Mouse (Mus musculus) myocyte (in vitro differentiated cells): ENCODE measurements around the gene Adamtsl2.

Experiments
- CEBPB ChIP-seq: IDR thresholded peaks from 2 replicates; pipeline ENCODE4 v1.6.1; 2011; ENCODE audit warnings: mild to moderate bottlenecking, moderate library complexity; ENCODE audit not compliant: poor library complexity, insufficient read depth, severe bottlenecking
- E2F4 ChIP-seq: IDR thresholded peaks from one replicate; pipeline ENCODE4 v1.6.1; 2011; ENCODE audit warnings: mild to moderate bottlenecking, control low read depth, moderate library complexity; ENCODE audit not compliant: insufficient read depth
- MAX ChIP-seq: IDR thresholded peaks from one replicate; pipeline ENCODE4 v1.6.1; 2011; ENCODE audit warnings: low read depth, mild to moderate bottlenecking, control low read depth
- MYOD1 ChIP-seq, 3 experiments: IDR thresholded peaks; one replicate each; pipeline ENCODE4 v1.6.1; 2011; ENCODE audit warnings: control low read depth in 2 of 3, low read depth in 2 of 3, mild to moderate bottlenecking in 2 of 3, moderate library complexity in 1 of 3; ENCODE audit not compliant: insufficient read length in 2 of 3, control insufficient read depth in 1 of 3
- MYOG ChIP-seq, 3 experiments: IDR thresholded peaks; one replicate each; pipeline ENCODE4 v1.6.1; 2011; ENCODE audit warnings: control low read depth in 2 of 3, low read depth in 2 of 3, mild to moderate bottlenecking in 2 of 3; ENCODE audit not compliant: insufficient read length in 2 of 3, control insufficient read depth in 1 of 3, insufficient read depth in 1 of 3
- POLR2A ChIP-seq: IDR thresholded peaks from one replicate; pipeline ENCODE4 v1.6.1; 2011; ENCODE audit warnings: low read depth, mild to moderate bottlenecking, control low read depth, moderate library complexity; ENCODE audit not compliant: insufficient read length
- POLR2AphosphoS2 ChIP-seq: IDR thresholded peaks from one replicate; pipeline ENCODE4 v1.6.1; 2011; ENCODE audit warnings: low read depth, control low read depth; ENCODE audit not compliant: insufficient read length
- TCF3 ChIP-seq: IDR thresholded peaks from one replicate; pipeline ENCODE4 v1.6.1; 2011; ENCODE audit warnings: low read depth, control low read depth; ENCODE audit not compliant: insufficient read length
- USF1 ChIP-seq: IDR thresholded peaks from one replicate; pipeline ENCODE4 v1.6.1; 2011; ENCODE audit warnings: low read depth, mild to moderate bottlenecking, control low read depth, moderate library complexity

- no peak for TF ChIP-seq E2F4
- peak; percentile 97 for TF ChIP-seq POLR2AphosphoS2
- no peak for TF ChIP-seq MYOG (IDR thresholded peaks at IDR 0.05; ENCODE audit: control insufficient read depth in 1 of 3, insufficient read depth in 1 of 3, insufficient read length in 2 of 3, low read depth in 2 of 3)
- no peak for TF ChIP-seq POLR2A
- no peak for TF ChIP-seq MYOD1 (IDR thresholded peaks at IDR 0.05; ENCODE audit: control insufficient read depth in 1 of 3, insufficient read length in 2 of 3, low read depth in 2 of 3)
- TF ChIP-seq MAX: no peak
- TF ChIP-seq USF1: no peak
- TF ChIP-seq CEBPB: no peak
- no peak for TF ChIP-seq TCF3
Measured at GRCm38 (mm10) chr2:27058751-27059150, 20.4 kb upstream of the Adamtsl2 start.
